Mouse (Mus musculus): ENCODE data around the gene Tex52. TPM values are rescaled to one million over a fixed set of nuclear protein-coding genes. Genes with fewer than 3 reads are reported as not detected.
A peak's percentile ranks its signal among the peaks of the same experiment; 100 is the strongest.

The Tex52 gene
- polyA plus RNA-seq, 1 experiment from 2014 or later: 0.28 TPM

DNA sequence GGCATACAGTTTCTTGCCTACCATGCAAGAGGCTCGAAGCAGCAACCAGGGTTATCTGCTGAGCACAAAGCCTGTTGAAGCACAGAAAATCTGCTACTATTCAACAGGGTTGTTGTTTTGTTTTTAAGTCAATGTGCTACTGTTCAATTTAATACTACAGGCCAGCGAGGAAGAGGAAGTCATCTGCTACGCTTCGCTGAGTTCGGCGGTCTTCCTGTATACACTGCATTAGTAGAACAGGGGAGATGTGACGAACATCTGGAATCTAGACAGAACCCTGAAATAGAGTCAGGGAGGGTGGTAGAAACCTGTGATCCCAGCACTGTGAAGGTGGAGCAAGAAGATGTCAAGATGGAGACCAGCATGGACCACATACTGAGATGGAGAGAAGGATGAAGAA lies 8.5 kb downstream of the Tex52 start:
- Histone ChIP-seq H3K36me3 (no peaks in the 10 kb centered on the region), H3K4me3 (no peak overlapping the region), H3K9ac (no peak overlapping the region), H3K27me3 (replicated peaks) (no peaks in the 10 kb centered on the region), H3K9me3 (no peaks in the 10 kb centered on the region), H3K4me1 (no peaks in the 10 kb centered on the region), H3K4me2 (no peak overlapping the region), H3K27ac (replicated peaks) (no peak overlapping the region)
- no peak for ATAC-seq (ENCODE audit: extremely low read depth, insufficient number of reproducible peaks, low FRiP score, low TSS enrichment)
- 80% methylated on average over 7 of the region's 7 CpGs for WGBS

DNA sequence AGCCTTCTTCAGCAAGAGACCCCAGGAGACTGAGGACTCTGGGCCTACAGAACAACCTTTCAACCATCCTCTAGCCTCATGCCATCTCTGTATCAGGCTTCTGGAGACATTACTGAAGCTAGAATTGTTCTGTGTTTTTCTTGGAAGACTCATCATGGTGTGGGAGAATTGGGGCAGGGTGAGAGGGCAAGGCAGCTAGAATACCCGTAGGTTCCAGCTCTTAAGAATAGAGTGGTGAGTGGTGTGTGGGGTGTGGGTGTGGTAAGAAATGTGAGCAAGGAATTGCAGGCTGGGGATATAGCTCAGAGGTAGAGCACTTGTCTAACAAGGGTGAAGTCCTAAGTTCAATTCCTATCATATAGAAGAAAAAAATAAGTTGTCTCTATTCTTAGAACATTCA lies 9.8 kb downstream of the Tex52 start:
- no peaks in the 10 kb centered on the region for H3K9me3 ChIP-seq
- H3K4me1 ChIP-seq: no peaks in the 10 kb centered on the region
- no peak for ATAC-seq (ENCODE audit: extremely low read depth, insufficient number of reproducible peaks, low FRiP score, low TSS enrichment)
- no peaks in the 10 kb centered on the region for H3K27me3 ChIP-seq (replicated peaks)
- no peaks in the 10 kb centered on the region for H3K36me3 ChIP-seq
- 70% methylated on average over 1 of the region's 1 CpGs for WGBS
- H3K9ac ChIP-seq: no peak overlapping the region
- H3K27ac ChIP-seq (replicated peaks): no peak overlapping the region
- H3K4me3 ChIP-seq: no peak overlapping the region
- no peak overlapping the region for H3K4me2 ChIP-seq

DNA sequence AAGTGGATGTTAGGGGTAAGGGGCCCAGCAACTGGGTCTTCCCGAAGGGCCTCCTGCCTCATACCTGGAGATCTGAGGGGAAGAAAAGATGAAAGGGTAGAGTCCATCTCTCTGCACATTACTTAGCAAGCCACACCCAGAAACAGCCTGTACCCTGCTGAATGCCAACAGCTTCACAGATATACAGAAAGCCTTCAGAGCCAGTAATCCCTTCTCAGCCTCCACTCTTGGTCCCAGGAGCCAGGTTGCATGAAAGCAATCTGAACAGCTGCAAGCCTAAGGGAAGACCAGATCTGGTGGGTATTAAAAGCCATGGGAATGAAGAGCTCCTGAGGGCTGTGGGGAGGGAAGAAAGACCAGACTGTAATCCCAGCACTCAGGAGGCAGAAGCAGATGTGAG lies 13.9 kb downstream of the Tex52 start:
- Histone ChIP-seq H3K9me3 (no peaks in the 10 kb centered on the region), H3K4me1 (no peaks in the 10 kb centered on the region), H3K4me2 (no peak overlapping the region), H3K27me3 (replicated peaks) (no peaks in the 10 kb centered on the region), H3K4me3 (no peak overlapping the region), H3K9ac (no peak overlapping the region), H3K36me3 (no peaks in the 10 kb centered on the region), H3K27ac (replicated peaks) (no peak overlapping the region)
- WGBS: 82% methylated on average over 1 of the region's 1 CpGs
- ATAC-seq (ENCODE audit: extremely low read depth, insufficient number of reproducible peaks, low FRiP score, low TSS enrichment): no peak

DNA sequence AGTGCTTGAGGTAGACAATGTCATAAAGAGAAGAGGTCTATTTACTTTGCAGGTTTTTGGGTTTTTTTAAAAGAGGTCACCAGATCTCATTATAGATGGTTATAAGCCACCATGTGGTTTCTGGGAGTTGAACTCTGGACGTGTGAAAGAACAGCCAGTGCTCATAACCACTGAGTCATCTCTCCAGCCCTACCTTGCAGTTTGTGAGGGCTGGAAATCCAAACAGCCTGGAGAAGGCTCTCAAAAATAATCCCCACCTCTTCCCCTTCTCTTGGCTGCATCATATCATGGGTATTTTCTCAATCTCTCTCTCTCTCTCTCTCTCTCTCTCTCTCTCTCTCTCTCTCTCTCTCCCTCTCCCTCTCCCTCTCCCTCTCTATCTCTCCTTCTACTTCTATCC lies 15.4 kb downstream of the Tex52 start:
- no peaks in the 10 kb centered on the region for H3K27me3 ChIP-seq (replicated peaks)
- ATAC-seq (ENCODE audit: extremely low read depth, insufficient number of reproducible peaks, low FRiP score, low TSS enrichment): no peak
- no peak overlapping the region for H3K9ac ChIP-seq
- no peak overlapping the region for H3K4me3 ChIP-seq
- H3K27ac ChIP-seq (replicated peaks): no peak overlapping the region
- no peaks in the 10 kb centered on the region for H3K36me3 ChIP-seq
- WGBS: 43% methylated on average over 1 of the region's 1 CpGs
- H3K9me3 ChIP-seq: no peaks in the 10 kb centered on the region
- no peaks in the 10 kb centered on the region for H3K4me1 ChIP-seq
- H3K4me2 ChIP-seq: no peak overlapping the region

DNA sequence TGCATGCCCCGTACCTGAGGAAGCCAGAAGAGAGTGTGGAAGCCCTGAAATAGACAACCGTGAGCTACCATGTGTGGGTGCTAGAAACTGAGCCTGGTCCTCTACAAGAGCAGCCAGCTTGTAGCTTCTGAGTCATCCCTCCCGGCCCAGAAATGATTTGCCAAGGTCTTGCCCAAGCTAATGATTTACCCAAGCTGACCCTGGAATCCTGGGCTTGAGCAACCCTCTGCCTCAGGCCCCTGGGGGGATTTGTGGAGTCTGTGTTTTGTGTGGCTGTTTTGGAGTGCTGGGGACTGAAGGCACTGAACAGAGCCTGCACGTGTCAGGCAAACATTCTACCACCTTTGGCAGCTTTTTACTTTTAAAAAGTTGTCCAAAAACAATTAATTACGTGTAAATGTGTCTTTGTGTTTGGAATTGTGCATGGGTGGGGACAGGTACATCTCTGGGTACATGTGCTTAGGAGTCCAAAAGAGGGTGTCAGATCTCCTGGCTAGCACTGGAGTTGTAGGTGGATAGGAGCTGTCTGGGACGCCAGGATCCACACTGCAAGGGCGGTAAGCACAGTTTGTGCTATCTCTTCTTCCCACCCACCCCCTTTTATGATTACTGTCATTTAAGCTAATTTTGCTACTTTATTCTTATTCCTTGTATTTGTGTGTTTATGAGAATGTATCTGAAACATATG lies 22.5 kb downstream of the Tex52 start:
- no peak for ATAC-seq (ENCODE audit: extremely low read depth, insufficient number of reproducible peaks, low FRiP score, low TSS enrichment)
- Histone ChIP-seq H3K9ac (no peak overlapping the region), H3K36me3 (no peaks in the 10 kb centered on the region), H3K4me3 (no peak overlapping the region), H3K27ac (replicated peaks) (no peak overlapping the region), H3K4me2 (no peak overlapping the region), H3K9me3 (no peaks in the 10 kb centered on the region), H3K4me1 (peaks cover 15% of the 10 kb centered on the region), H3K27me3 (replicated peaks) (no peaks in the 10 kb centered on the region)
- WGBS: 71% methylated on average over 7 of the region's 7 CpGs

DNA sequence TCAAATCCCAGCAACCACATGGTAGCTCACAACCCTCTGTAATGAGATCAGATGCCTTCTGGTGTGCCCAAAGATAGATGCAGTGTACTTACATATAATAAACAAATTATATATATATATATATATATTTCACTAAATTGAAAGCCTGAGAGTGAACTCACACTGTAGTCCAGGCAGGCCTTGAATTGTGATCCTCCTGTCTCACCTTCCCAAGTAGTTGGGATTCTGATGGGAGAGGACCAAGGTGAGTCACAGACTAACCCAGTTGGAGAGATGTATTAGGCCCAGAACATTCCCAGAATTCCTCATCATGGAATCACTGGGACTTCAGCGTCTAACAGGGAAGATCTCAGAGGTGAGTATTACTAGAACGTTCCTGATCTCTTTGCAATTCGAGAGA lies 23.7 kb downstream of the Tex52 start, which contains the start of gene Nrip2:
Gene Nrip2, plus strand, starts transcription at position 301 of the 400 bp plus-strand sequence.
- H3K27ac ChIP-seq (replicated peaks): peak within 1 kb of the TSS; percentile 38; the same call in 1 of the 2 replicates
- no peaks in the 10 kb centered on the region for H3K36me3 ChIP-seq
- ATAC-seq (ENCODE audit: extremely low read depth, insufficient number of reproducible peaks, low FRiP score, low TSS enrichment): no peak
- no peaks in the 10 kb centered on the region for H3K27me3 ChIP-seq (replicated peaks)
- peak within 1 kb of the TSS; percentile 64 for H3K4me2 ChIP-seq
- peak within 1 kb of the TSS; percentile 69 for H3K9ac ChIP-seq
- H3K4me1 ChIP-seq: peaks cover 15% of the 10 kb centered on the region
- H3K9me3 ChIP-seq: no peaks in the 10 kb centered on the region
- 60% methylated on average over 3 of the region's 3 CpGs for WGBS
- H3K4me3 ChIP-seq: peak within 1 kb of the TSS; percentile 37

DNA sequence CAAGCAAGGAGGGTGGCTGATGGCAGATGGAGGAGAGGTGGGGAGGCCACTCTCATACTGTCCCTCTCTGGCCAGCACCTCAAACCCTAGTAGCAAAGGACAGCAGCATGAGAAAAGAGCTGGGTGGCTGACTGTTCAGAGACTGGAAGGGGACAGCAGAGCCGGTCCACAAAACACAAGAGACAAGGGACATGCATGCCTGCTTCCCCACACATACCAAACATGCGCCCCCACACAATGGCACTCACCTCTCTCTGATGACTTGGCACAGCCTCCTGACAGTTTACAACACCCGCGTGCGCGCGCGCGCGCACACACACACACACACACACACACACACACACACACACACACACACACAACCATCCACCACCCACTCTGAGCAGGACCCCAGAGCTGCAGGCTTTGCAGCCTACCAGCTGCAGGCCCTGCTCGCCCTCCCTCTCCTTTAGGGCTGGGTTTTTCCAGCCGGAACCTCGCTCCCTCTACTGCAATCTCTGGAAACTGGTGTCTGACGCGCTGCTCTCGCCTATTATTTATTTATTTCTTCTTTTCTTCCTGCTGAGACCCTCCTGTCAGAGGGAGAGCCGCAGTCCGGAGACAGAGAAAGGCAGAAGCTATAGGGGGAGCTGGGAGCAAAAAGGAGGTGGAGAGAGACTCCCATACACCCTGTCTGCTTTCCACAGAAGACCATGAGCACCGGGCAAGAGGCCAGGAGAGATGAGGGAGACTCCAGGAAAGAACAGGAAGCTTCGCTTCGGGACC lies 24.3 kb downstream of the Tex52 start:
- H3K27ac ChIP-seq (replicated peaks): peak overlapping the region; percentile 38; the same call in 1 of the 2 replicates
- H3K4me2 ChIP-seq: peak overlapping the region; percentile 64
- peak overlapping the region; percentile 37 for H3K4me3 ChIP-seq
- H3K36me3 ChIP-seq: no peaks in the 10 kb centered on the region
- H3K27me3 ChIP-seq (replicated peaks): no peaks in the 10 kb centered on the region
- no peak for ATAC-seq (ENCODE audit: extremely low read depth, insufficient number of reproducible peaks, low FRiP score, low TSS enrichment)
- 33% methylated on average over 21 of the region's 21 CpGs for WGBS
- H3K9ac ChIP-seq: peak overlapping the region; percentile 69
- peaks cover 18% of the 10 kb centered on the region for H3K4me1 ChIP-seq
- no peaks in the 10 kb centered on the region for H3K9me3 ChIP-seq

DNA sequence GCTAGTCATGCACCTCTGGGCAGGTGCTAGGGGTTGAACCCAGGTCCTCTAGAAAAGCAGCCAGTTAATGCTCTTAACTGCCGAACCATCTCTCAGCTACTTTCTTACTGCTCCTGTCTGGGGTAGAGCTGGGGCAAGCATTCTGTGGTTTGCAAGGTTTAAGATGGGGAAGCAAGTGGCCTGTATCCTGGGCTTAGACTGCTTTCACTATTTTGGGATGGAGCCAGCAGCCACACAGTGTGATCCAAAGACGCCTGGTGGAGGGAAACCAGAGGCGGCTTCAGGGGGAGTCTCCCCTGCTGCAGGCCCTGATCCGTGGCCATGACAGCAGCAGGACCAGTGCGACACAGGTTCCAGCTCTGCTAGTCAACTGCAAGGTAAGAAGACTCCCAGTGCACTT lies 29.5 kb downstream of the Tex52 start:
- Histone ChIP-seq H3K4me2 (no peak overlapping the region), H3K9me3 (no peaks in the 10 kb centered on the region), H3K4me1 (peaks cover 15% of the 10 kb centered on the region), H3K36me3 (peaks cover 40% of the 10 kb centered on the region), H3K27ac (replicated peaks) (no peak overlapping the region; the same call in 1 of the 2 replicates), H3K4me3 (no peak overlapping the region), H3K9ac (no peak overlapping the region), H3K27me3 (replicated peaks) (no peaks in the 10 kb centered on the region)
- 43% methylated on average over 5 of the region's 5 CpGs for WGBS
- ATAC-seq (ENCODE audit: extremely low read depth, insufficient number of reproducible peaks, low FRiP score, low TSS enrichment): no peak

DNA sequence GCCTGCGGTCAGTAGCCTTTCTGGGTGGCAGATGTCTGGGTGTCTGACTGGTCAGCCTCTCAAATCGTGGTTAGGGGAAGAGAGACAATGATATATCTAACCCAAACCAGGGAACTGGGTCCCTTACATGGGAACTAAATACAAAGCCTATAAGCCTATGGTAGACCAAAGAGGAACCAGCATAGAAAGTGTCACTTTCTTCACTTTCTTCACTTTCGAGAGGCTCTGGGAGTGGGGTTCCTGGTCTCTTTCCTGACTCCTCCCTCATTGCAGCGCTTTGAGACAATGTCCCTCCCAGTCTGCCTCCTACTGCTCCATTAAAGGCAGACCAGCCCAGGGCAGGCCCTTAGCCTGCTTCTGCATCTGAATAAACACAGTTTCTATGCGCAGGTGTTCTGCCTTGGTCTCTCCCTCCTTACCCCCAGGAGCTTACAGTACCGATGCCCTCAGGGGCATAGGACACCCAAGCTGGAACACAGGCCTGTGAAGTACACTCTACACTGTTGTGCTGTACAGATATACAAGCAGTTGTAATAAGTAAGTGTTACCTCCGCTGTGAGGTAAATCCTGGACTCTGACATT lies 33.4 kb downstream of the Tex52 start:
- WGBS: 80% methylated on average over 7 of the region's 7 CpGs
- peaks cover 76% of the 10 kb centered on the region for H3K36me3 ChIP-seq
- ATAC-seq (ENCODE audit: extremely low read depth, insufficient number of reproducible peaks, low FRiP score, low TSS enrichment): no peak
- no peak overlapping the region for H3K27ac ChIP-seq (replicated peaks)
- no peak overlapping the region for H3K4me2 ChIP-seq
- H3K27me3 ChIP-seq (replicated peaks): no peaks in the 10 kb centered on the region
- peaks cover 5% of the 10 kb centered on the region; the same call in 1 of the 2 replicates for H3K4me1 ChIP-seq
- no peaks in the 10 kb centered on the region for H3K9me3 ChIP-seq
- no peak overlapping the region for H3K4me3 ChIP-seq
- no peak overlapping the region for H3K9ac ChIP-seq

DNA sequence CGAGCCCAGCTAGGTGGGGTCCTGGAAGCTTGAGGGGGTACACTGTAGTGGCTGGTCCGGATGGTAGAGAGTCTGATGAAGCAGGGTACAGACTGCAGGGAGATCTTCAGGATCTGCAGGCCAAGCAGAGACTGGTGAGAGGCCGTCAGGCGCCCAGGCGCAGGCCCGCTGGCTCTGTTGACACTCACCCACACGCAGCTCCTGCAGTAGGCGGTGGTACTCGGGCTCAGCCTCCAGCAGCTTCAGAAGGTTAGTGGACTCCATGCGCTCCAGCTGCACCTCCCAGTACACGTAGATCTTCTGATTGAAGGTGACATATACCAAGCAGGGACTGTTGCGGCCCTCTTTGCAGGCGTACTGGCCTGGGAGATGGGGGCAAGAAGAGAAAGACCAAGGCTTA lies 35.0 kb downstream of the Tex52 start:
- Histone ChIP-seq H3K36me3 (peaks cover 81% of the 10 kb centered on the region), H3K27ac (replicated peaks) (no peak overlapping the region), H3K4me3 (no peak overlapping the region), H3K9me3 (no peaks in the 10 kb centered on the region), H3K4me1 (no peaks in the 10 kb centered on the region), H3K27me3 (replicated peaks) (no peaks in the 10 kb centered on the region), H3K4me2 (no peak overlapping the region), H3K9ac (no peak overlapping the region)
- 93% methylated on average over 13 of the region's 13 CpGs for WGBS
- ATAC-seq (ENCODE audit: extremely low read depth, insufficient number of reproducible peaks, low FRiP score, low TSS enrichment): no peak

DNA sequence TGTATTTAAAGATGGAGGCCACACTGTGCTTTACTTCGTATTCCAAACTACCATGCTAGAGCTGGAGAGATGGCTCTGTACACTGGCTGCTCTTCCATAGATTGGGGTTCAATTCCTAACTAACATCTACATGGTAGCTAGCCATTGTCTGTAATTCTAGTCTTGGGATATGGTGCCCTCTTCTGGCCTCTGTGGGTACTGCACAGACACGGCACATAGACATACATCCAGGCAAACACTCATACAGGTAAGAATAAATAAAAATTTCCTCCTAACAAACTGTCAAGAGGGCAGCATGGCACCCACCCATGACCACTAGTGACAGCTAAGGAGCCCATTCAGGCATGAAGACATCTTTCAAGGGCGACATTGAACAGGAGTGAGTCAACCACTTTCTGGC lies 35.9 kb downstream of the Tex52 start:
- H3K4me2 ChIP-seq: no peak overlapping the region
- H3K9me3 ChIP-seq: no peaks in the 10 kb centered on the region
- H3K27me3 ChIP-seq (replicated peaks): no peaks in the 10 kb centered on the region
- H3K4me3 ChIP-seq: no peak overlapping the region
- peaks cover 82% of the 10 kb centered on the region for H3K36me3 ChIP-seq
- 16% methylated on average over 3 of the region's 3 CpGs for WGBS
- no peak overlapping the region for H3K27ac ChIP-seq (replicated peaks)
- H3K4me1 ChIP-seq: no peaks in the 10 kb centered on the region
- H3K9ac ChIP-seq: no peak overlapping the region
- no peak for ATAC-seq (ENCODE audit: extremely low read depth, insufficient number of reproducible peaks, low FRiP score, low TSS enrichment)

Data from heart, embryonic 13.5 days (tissue).